Mouse (Mus musculus) embryonic facial prominence, embryonic 15.5 days (tissue): Measurements from ENCODE around the gene Tnnc1. TPM values are rescaled to one million over a fixed set of nuclear protein-coding genes. Genes with fewer than 3 reads are reported as not detected.

Source experiments
- ATAC-seq: fragments of 200-750 bp; cut with Nextera tagmentation; 2 replicates; pipeline ENCODE4 v1.8.0; 2017; ENCODE audit warnings: low read depth, moderate TSS enrichment; ENCODE audit not compliant: insufficient number of reproducible peaks, low FRiP score, low TSS enrichment
- H3K27ac ChIP-seq: fragments of 300-500 bp; sonication (generic); replicated peaks from 2 replicates; pipeline ENCODE4 v1.5.1; 2015; ENCODE audit warnings: mild to moderate bottlenecking, inconsistent platforms
- H3K27me3 ChIP-seq: fragments of 300-500 bp; sonication (generic); 2 replicates; pipeline ENCODE4 v1.6.1; 2015; ENCODE audit warnings: inconsistent platforms
- H3K36me3 ChIP-seq: fragments of 300-500 bp; sonication (generic); 2 replicates; pipeline ENCODE4 v1.6.1; 2015; ENCODE audit warnings: mild to moderate bottlenecking, inconsistent platforms
- H3K4me1 ChIP-seq: fragments of 300-500 bp; sonication (generic); 2 replicates; pipeline ENCODE4 v1.6.1; 2015; ENCODE audit warnings: inconsistent platforms
- H3K4me2 ChIP-seq: fragments of 300-500 bp; sonication (generic); replicated peaks from 2 replicates; pipeline ENCODE4 v1.6.1; 2015; ENCODE audit warnings: mild to moderate bottlenecking, inconsistent platforms
- H3K4me3 ChIP-seq: fragments of 300-500 bp; sonication (generic); replicated peaks from 2 replicates; pipeline ENCODE4 v1.5.1; 2015; ENCODE audit warnings: mild to moderate bottlenecking, inconsistent platforms
- H3K9ac ChIP-seq: fragments of 300-500 bp; sonication (generic); 2 replicates; pipeline ENCODE4 v1.6.1; 2015; ENCODE audit warnings: inconsistent platforms
- H3K9me3 ChIP-seq: fragments of 300-500 bp; sonication (generic); replicated peaks from 2 replicates; pipeline ENCODE4 v1.6.1; 2016; ENCODE audit warnings: inconsistent platforms
- WGBS: fragments of 180-500 bp; shearing (Covaris S2); methylation state at CpG from one replicate; pipeline ENCODE4 v1.1.7; 2015; 5-methylcytosine and 5-hydroxymethylcytosine counted together
- polyA plus RNA-seq: library from polyadenylated mRNA; unstranded; fragments of >200 nt; fragmentation: Nextera tagmentation; extraction: Ambion mirVana; gene quantifications from 2 replicates; pipeline ENCODE4 v1.2.1, GENCODE M21; 2015

The Tnnc1 gene
- 267 and 372 TPM in 2 replicates for polyA plus RNA-seq

GRCm38 (mm10) chr14:31208084-31208483 lies at the start of gene Tnnc1:
Gene Tnnc1 (plus strand): TSS chr14:31208312.
- Histone ChIP-seq H3K4me3 (peak within 1 kb of the TSS; percentile 78; the same call in 1 of the 2 replicates), H3K27me3 (no peaks in the 10 kb centered on the region), H3K36me3 (peaks cover 12% of the 10 kb centered on the region), H3K9ac (peak within 1 kb of the TSS; percentile 53; the same call in 1 of the 2 replicates), H3K4me1 (peaks cover 33% of the 10 kb centered on the region), H3K9me3 (no peaks in the 10 kb centered on the region), H3K4me2 (peak within 1 kb of the TSS; percentile 86), H3K27ac (peak within 1 kb of the TSS; percentile 94; the same call in 1 of the 2 replicates)
- 75% methylated on average over 2 of the region's 2 CpGs for WGBS
- ATAC-seq = no peak

GRCm38 (mm10) chr14:31160196-31161150 lies 47.6 kb upstream of the Tnnc1 start:
- H3K27ac ChIP-seq = no peak overlapping the region
- H3K4me2 ChIP-seq = no peak overlapping the region
- no peaks in the 10 kb centered on the region for H3K9me3 ChIP-seq
- H3K9ac ChIP-seq = no peak overlapping the region
- H3K4me1 ChIP-seq = peaks cover 2% of the 10 kb centered on the region
- no peaks in the 10 kb centered on the region for H3K36me3 ChIP-seq
- WGBS = 62% methylated on average over 27 of the region's 27 CpGs
- H3K4me3 ChIP-seq = no peak overlapping the region
- no peak for ATAC-seq
- no peaks in the 10 kb centered on the region for H3K27me3 ChIP-seq

- Histone ChIP-seq H3K27ac (no peak overlapping the region), H3K4me1 (peaks cover 8% of the 10 kb centered on the region), H3K4me2 (no peak overlapping the region), H3K9me3 (no peaks in the 10 kb centered on the region), H3K36me3 (no peaks in the 10 kb centered on the region), H3K4me3 (no peak overlapping the region), H3K27me3 (no peaks in the 10 kb centered on the region), H3K9ac (no peak overlapping the region)
- ATAC-seq = no peak
- WGBS = 85% methylated on average over 7 of the region's 7 CpGs
Measured at GRCm38 (mm10) chr14:31161191-31161590, 46.9 kb upstream of the Tnnc1 start.

GRCm38 (mm10) chr14:31161638-31162037 lies 46.5 kb upstream of the Tnnc1 start:
- Histone ChIP-seq H3K9ac (no peak overlapping the region), H3K27ac (no peak overlapping the region), H3K36me3 (no peaks in the 10 kb centered on the region), H3K4me2 (no peak overlapping the region), H3K4me3 (no peak overlapping the region), H3K9me3 (no peaks in the 10 kb centered on the region), H3K27me3 (no peaks in the 10 kb centered on the region), H3K4me1 (peaks cover 13% of the 10 kb centered on the region)
- ATAC-seq = no peak
- WGBS = 74% methylated on average over 10 of the region's 10 CpGs

- no peak overlapping the region for H3K4me3 ChIP-seq
- no peak overlapping the region for H3K27ac ChIP-seq
- 78% methylated on average over 8 of the region's 8 CpGs for WGBS
- no peak overlapping the region for H3K9ac ChIP-seq
- H3K9me3 ChIP-seq = no peaks in the 10 kb centered on the region
- no peaks in the 10 kb centered on the region for H3K36me3 ChIP-seq
- H3K4me2 ChIP-seq = no peak overlapping the region
- ATAC-seq = no peak
- H3K4me1 ChIP-seq = peaks cover 17% of the 10 kb centered on the region
- no peaks in the 10 kb centered on the region for H3K27me3 ChIP-seq
Measured at GRCm38 (mm10) chr14:31164067-31164466, 44.0 kb upstream of the Tnnc1 start.

- Histone ChIP-seq H3K27ac (peak overlapping the region; percentile 49; the same call in 1 of the 2 replicates), H3K4me2 (no peak overlapping the region), H3K4me1 (peaks cover 17% of the 10 kb centered on the region), H3K36me3 (peaks cover 6% of the 10 kb centered on the region; the same call in 1 of the 2 replicates), H3K9me3 (no peaks in the 10 kb centered on the region), H3K9ac (no peak overlapping the region), H3K27me3 (no peaks in the 10 kb centered on the region), H3K4me3 (no peak overlapping the region)
- no peak for ATAC-seq
- 66% methylated on average over 2 of the region's 2 CpGs for WGBS
Measured at GRCm38 (mm10) chr14:31165010-31165409, 43.1 kb upstream of the Tnnc1 start.

GRCm38 (mm10) chr14:31165458-31165857 lies 42.7 kb upstream of the Tnnc1 start:
- no peak for ATAC-seq
- H3K27me3 ChIP-seq = no peaks in the 10 kb centered on the region
- H3K4me1 ChIP-seq = peaks cover 17% of the 10 kb centered on the region
- H3K9me3 ChIP-seq = no peaks in the 10 kb centered on the region
- no peak overlapping the region for H3K4me3 ChIP-seq
- 58% methylated on average over 7 of the region's 7 CpGs for WGBS
- H3K9ac ChIP-seq = no peak overlapping the region
- peaks cover 10% of the 10 kb centered on the region for H3K36me3 ChIP-seq
- H3K4me2 ChIP-seq = no peak overlapping the region
- H3K27ac ChIP-seq = peak overlapping the region; percentile 49; the same call in 1 of the 2 replicates

- ATAC-seq = no peak
- Histone ChIP-seq H3K9me3 (no peaks in the 10 kb centered on the region), H3K4me2 (peak overlapping the region; percentile 10), H3K4me3 (no peak overlapping the region), H3K27ac (peak overlapping the region; percentile 49; the same call in 1 of the 2 replicates), H3K9ac (no peak overlapping the region), H3K4me1 (peaks cover 17% of the 10 kb centered on the region), H3K27me3 (no peaks in the 10 kb centered on the region), H3K36me3 (peaks cover 17% of the 10 kb centered on the region)
- WGBS = 38% methylated on average over 10 of the region's 10 CpGs
Measured at GRCm38 (mm10) chr14:31165991-31166630, 42.0 kb upstream of the Tnnc1 start.

GRCm38 (mm10) chr14:31166827-31167226 lies 41.3 kb upstream of the Tnnc1 start:
- no peak for ATAC-seq
- Histone ChIP-seq H3K4me1 (peaks cover 17% of the 10 kb centered on the region), H3K27ac (peak overlapping the region; percentile 49; the same call in 1 of the 2 replicates), H3K4me2 (peak overlapping the region; percentile 10; the same call in 1 of the 2 replicates), H3K9ac (no peak overlapping the region), H3K4me3 (peak overlapping the region; percentile 19), H3K27me3 (no peaks in the 10 kb centered on the region), H3K9me3 (no peaks in the 10 kb centered on the region), H3K36me3 (peaks cover 24% of the 10 kb centered on the region)
- WGBS = 51% methylated on average over 9 of the region's 9 CpGs

- Histone ChIP-seq H3K27ac (peak within 1 kb of the TSS; percentile 7; the same call in 1 of the 2 replicates), H3K4me2 (no peak within 1 kb of the TSS), H3K36me3 (peaks cover 40% of the 10 kb centered on the region), H3K27me3 (no peaks in the 10 kb centered on the region), H3K4me1 (peaks cover 21% of the 10 kb centered on the region), H3K9me3 (no peaks in the 10 kb centered on the region), H3K9ac (no peak within 1 kb of the TSS), H3K4me3 (peak within 1 kb of the TSS; percentile 19)
- ATAC-seq = no peak
- 37% methylated on average over 10 of the region's 10 CpGs for WGBS
Measured at GRCm38 (mm10) chr14:31168425-31168824, 39.7 kb upstream of the Tnnc1 start, which contains the start of gene Stab1. Gene Stab1 (minus strand): TSS chr14:31168641.

GRCm38 (mm10) chr14:31169508-31169907 lies 38.6 kb upstream of the Tnnc1 start:
- peaks cover 23% of the 10 kb centered on the region for H3K4me1 ChIP-seq
- H3K4me3 ChIP-seq = no peak overlapping the region
- no peak overlapping the region for H3K27ac ChIP-seq
- no peaks in the 10 kb centered on the region for H3K9me3 ChIP-seq
- no peak overlapping the region for H3K4me2 ChIP-seq
- no peak overlapping the region for H3K9ac ChIP-seq
- H3K36me3 ChIP-seq = peaks cover 50% of the 10 kb centered on the region
- 82% methylated on average over 6 of the region's 6 CpGs for WGBS
- H3K27me3 ChIP-seq = no peaks in the 10 kb centered on the region
- ATAC-seq = no peak
